In the genomic region with DNA sequence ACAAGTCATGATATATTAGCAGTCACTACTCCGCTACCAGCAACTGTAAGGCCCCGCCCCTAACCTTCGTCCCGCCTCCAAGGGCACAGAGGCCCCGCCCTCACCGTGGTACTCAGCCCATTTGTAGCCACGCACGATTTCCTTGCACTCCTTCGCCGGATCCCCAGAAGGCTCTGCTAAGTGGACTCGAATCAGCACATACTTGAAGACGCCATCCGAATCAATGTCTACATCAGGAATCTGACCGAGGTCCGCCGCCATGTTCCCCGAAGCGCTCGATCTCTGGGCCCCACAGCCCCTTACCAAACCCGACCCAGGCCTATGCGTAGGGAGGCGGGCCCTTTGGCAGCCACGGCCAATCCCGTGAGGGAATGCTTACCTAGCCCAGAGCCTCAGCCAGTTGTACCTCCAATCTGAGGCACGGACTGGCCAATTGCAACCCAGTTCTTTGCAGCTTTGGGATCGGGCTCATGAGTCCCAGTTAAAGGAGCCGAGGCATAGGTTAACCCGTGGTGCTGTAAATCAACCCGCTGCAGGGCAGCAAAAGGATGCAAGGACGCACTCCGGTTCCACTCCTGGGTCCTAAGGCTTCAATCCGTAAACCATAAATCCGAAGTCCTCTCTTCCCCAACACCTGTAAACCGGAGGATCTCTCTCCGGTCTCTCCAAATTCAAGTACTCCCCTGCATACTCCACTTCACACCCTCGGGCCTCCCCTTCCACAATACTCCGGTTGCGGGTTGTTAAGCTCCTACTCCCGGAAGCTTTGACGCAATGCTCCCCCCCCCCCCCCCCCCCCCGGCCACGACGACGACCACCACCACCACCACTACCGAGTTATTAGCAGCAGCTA, we compare ENCODE assay signal across 8 mouse cellular contexts. TPM values are rescaled to one million over a fixed set of nuclear protein-coding genes. Genes with fewer than 3 reads are reported as not detected.
DNase-seq lines count a peak whose midpoint lies in the region; ATAC-seq and TF ChIP-seq lines count a peak whose summit lies in the region.

A gene (minus strand): TSS at position 267 of the 853 bp plus-strand sequence.
A gene (minus strand): TSS at position 646 of the 853 bp plus-strand sequence.

- WGBS in embryonic facial prominence, embryonic 14.5 days = under 1% methylated on average over 38 of the region's 45 CpGs
- 1% methylated on average over 43 of the region's 45 CpGs for WGBS in heart, adult 2 months
- WGBS in limb, embryonic 13.5 days = under 1% methylated on average over 44 of the region's 45 CpGs
- WGBS in midbrain, embryonic 16.5 days = under 1% methylated on average over 43 of the region's 45 CpGs

- peak; percentile 99 for ATAC-seq in embryonic facial prominence, embryonic 14.5 days (ENCODE audit: low read depth)
- peak; percentile 98 for ATAC-seq in limb, embryonic 13.5 days (ENCODE audit: low FRiP score, low read depth)
- ATAC-seq in midbrain, embryonic 16.5 days = peak; percentile 98

- TF ChIP-seq EP300 in heart, adult 2 months (IDR thresholded peaks at IDR 0.05; ENCODE audit: insufficient read depth, low read depth, low read length) = peak; percentile 41; the same call in 1 of the 2 replicates

- H3K36me3 ChIP-seq in embryonic facial prominence, embryonic 14.5 days (ENCODE audit: control insufficient read depth, insufficient read depth, low read length) = peaks cover 21% of the 10 kb centered on the region
- no peaks in the 10 kb centered on the region for H3K36me3 ChIP-seq in heart, adult 2 months (ENCODE audit: control insufficient read depth, insufficient read depth, low read length)
- H3K36me3 ChIP-seq in limb, embryonic 13.5 days = peaks cover 35% of the 10 kb centered on the region
- peaks cover 17% of the 10 kb centered on the region; the same call in 1 of the 2 replicates for H3K36me3 ChIP-seq in midbrain, embryonic 16.5 days (ENCODE audit: control insufficient read depth, insufficient read depth, low read length)

- no peak for TF ChIP-seq CTCF in heart, adult 2 months (IDR thresholded peaks at IDR 0.05)

- H3K79me2 ChIP-seq in heart, adult 2 months (replicated peaks; ENCODE audit: control insufficient read depth, insufficient read depth, low read length) = no peaks in the 10 kb centered on the region

- H3K27me3 ChIP-seq in embryonic facial prominence, embryonic 14.5 days (replicated peaks; ENCODE audit: control insufficient read depth, insufficient read depth, low read length) = peaks cover 38% of the 10 kb centered on the region
- H3K27me3 ChIP-seq in heart, adult 2 months (ENCODE audit: control insufficient read depth, insufficient read depth, low read length) = peaks cover 25% of the 10 kb centered on the region
- H3K27me3 ChIP-seq in limb, embryonic 13.5 days = peaks cover 40% of the 10 kb centered on the region
- peaks cover 40% of the 10 kb centered on the region for H3K27me3 ChIP-seq in midbrain, embryonic 16.5 days (ENCODE audit: control insufficient read depth, insufficient read depth, low read depth, low read length)

- H3K9ac ChIP-seq in embryonic facial prominence, embryonic 14.5 days (ENCODE audit: low read depth, low read length) = peak within 1 kb of the TSS; percentile 71
- H3K9ac ChIP-seq in heart, adult 2 months (ENCODE audit: low read depth, low read length) = peak within 1 kb of the TSS; percentile 88
- peak within 1 kb of the TSS; percentile 73 for H3K9ac ChIP-seq in limb, embryonic 13.5 days
- H3K9ac ChIP-seq in midbrain, embryonic 16.5 days (ENCODE audit: low read depth, low read length) = peak within 1 kb of the TSS; percentile 74

- H3K9me3 ChIP-seq in embryonic facial prominence, embryonic 14.5 days (ENCODE audit: control insufficient read depth, low read length) = no peaks in the 10 kb centered on the region
- no peaks in the 10 kb centered on the region for H3K9me3 ChIP-seq in limb, embryonic 13.5 days
- H3K9me3 ChIP-seq in midbrain, embryonic 16.5 days (replicated peaks; ENCODE audit: control insufficient read depth, low read length, poor library complexity, severe bottlenecking) = no peaks in the 10 kb centered on the region

- peak within 1 kb of the TSS; percentile 91 for H3K4me2 ChIP-seq in embryonic facial prominence, embryonic 14.5 days (ENCODE audit: low read depth, low read length)
- peak within 1 kb of the TSS; percentile 97 for H3K4me2 ChIP-seq in limb, embryonic 13.5 days (replicated peaks)
- peak within 1 kb of the TSS; percentile 96 for H3K4me2 ChIP-seq in midbrain, embryonic 16.5 days (ENCODE audit: low read length)

- H3K4me3 ChIP-seq in embryonic facial prominence, embryonic 14.5 days (ENCODE audit: low read depth, low read length) = peak within 1 kb of the TSS; percentile 67
- peak within 1 kb of the TSS; percentile 88 for H3K4me3 ChIP-seq in heart, adult 2 months
- peak within 1 kb of the TSS; percentile 67 for H3K4me3 ChIP-seq in limb, embryonic 13.5 days
- peak within 1 kb of the TSS; percentile 52 for H3K4me3 ChIP-seq in midbrain, embryonic 16.5 days (ENCODE audit: low read depth, low read length)

- peaks cover 32% of the 10 kb centered on the region for H3K4me1 ChIP-seq in embryonic facial prominence, embryonic 14.5 days (ENCODE audit: control insufficient read depth, insufficient read depth, low read length)
- H3K4me1 ChIP-seq in heart, adult 2 months (ENCODE audit: control insufficient read depth, insufficient read depth, low read length) = peaks cover 1% of the 10 kb centered on the region
- peaks cover 60% of the 10 kb centered on the region for H3K4me1 ChIP-seq in limb, embryonic 13.5 days
- peaks cover 36% of the 10 kb centered on the region for H3K4me1 ChIP-seq in midbrain, embryonic 16.5 days (ENCODE audit: control insufficient read depth, insufficient read depth, low read length)

- peak; percentile 97 for DNase-seq in 3T3-L1 (ENCODE audit: low read depth, low spot score)
- DNase-seq in adrenal gland, postnatal 4 days (ENCODE audit: low spot score in 2 of 2) = peak; percentile 87 to 93
- peak; percentile 100 for DNase-seq in embryonic facial prominence, embryonic 14.5 days (ENCODE audit: low spot score)
- DNase-seq in heart, adult 2 months = peak; percentile 97 to 98
- DNase-seq in kidney, adult 8-10 months = peak; percentile 98
- DNase-seq in spleen, postnatal 10 days (ENCODE audit: low spot score in 2 of 2) = peak; percentile 86 to 95

- intact Hi-C loops in heart, adult 2 months (cut with DNase I) = no loop called here

- peak within 1 kb of the TSS; percentile 92 for H3K27ac ChIP-seq in embryonic facial prominence, embryonic 14.5 days (replicated peaks; ENCODE audit: low read depth, low read length)
- peak within 1 kb of the TSS; percentile 98 for H3K27ac ChIP-seq in heart, adult 2 months
- H3K27ac ChIP-seq in limb, embryonic 13.5 days = peak within 1 kb of the TSS; percentile 91
- peak within 1 kb of the TSS; percentile 93 for H3K27ac ChIP-seq in midbrain, embryonic 16.5 days (ENCODE audit: low read length)

- TF ChIP-seq POLR2A in heart, adult 2 months (IDR thresholded peaks at IDR 0.05; ENCODE audit: insufficient read depth, low read depth, low read length) = peak; percentile 81

RNA-seq across cellular contexts. Expression of the first gene that starts in this region (rescaled TPM):
- 1 to 10 TPM; 4.1 to 7.1 TPM for total RNA-seq in adrenal gland, postnatal 4 days (2021)
- polyA plus RNA-seq in embryonic facial prominence, embryonic 14.5 days (2014; fragmentation: Nextera tagmentation; extraction: Ambion mirVana) = 1.4 and 1.7 TPM in 2 replicates
- total RNA-seq in heart, adult 2 months (2021) = 1 to 10 TPM in 1 of 2 experiments, under 1 TPM in 1; 0.60 to 2.2 TPM
- 1.6 and 8.5 TPM in 2 replicates for polyA plus RNA-seq in heart, adult 2 months (2012; rRNA removed)
- 4.9 and 5.8 TPM in 2 replicates for polyA plus RNA-seq in limb, embryonic 13.5 days (2015; fragmentation: Nextera tagmentation; extraction: Ambion mirVana)
- polyA plus RNA-seq in midbrain, embryonic 16.5 days (2015; fragmentation: Nextera tagmentation; extraction: Ambion mirVana) = 0.50 and 2.4 TPM in 2 replicates

RNA-seq across cellular contexts. Expression of the second gene that starts in this region (rescaled TPM):
- 10 to 100 TPM; 74.7 to 80.0 TPM for total RNA-seq in adrenal gland, postnatal 4 days (2021)
- polyA plus RNA-seq in embryonic facial prominence, embryonic 14.5 days (2014; fragmentation: Nextera tagmentation; extraction: Ambion mirVana) = 148 and 160 TPM in 2 replicates
- total RNA-seq in heart, adult 2 months (2021) = 10 to 100 TPM; 52.6 to 69.9 TPM
- 100 and 101 TPM in 2 replicates for polyA plus RNA-seq in heart, adult 2 months (2012; rRNA removed)
- 163 and 177 TPM in 2 replicates for polyA plus RNA-seq in limb, embryonic 13.5 days (2015; fragmentation: Nextera tagmentation; extraction: Ambion mirVana)
- 148 and 149 TPM in 2 replicates for polyA plus RNA-seq in midbrain, embryonic 16.5 days (2015; fragmentation: Nextera tagmentation; extraction: Ambion mirVana)

Comparison
In these comparisons a context has a peak if more than half of its experiments do, and no peak if none do; other contexts are left out.
1. Peak in every context shown above with its lines: DNase-seq, ATAC-seq, H3K4me3 ChIP-seq and H3K27ac ChIP-seq.